ENCODE assay signal across 10 mouse cellular contexts in the genomic region with DNA sequence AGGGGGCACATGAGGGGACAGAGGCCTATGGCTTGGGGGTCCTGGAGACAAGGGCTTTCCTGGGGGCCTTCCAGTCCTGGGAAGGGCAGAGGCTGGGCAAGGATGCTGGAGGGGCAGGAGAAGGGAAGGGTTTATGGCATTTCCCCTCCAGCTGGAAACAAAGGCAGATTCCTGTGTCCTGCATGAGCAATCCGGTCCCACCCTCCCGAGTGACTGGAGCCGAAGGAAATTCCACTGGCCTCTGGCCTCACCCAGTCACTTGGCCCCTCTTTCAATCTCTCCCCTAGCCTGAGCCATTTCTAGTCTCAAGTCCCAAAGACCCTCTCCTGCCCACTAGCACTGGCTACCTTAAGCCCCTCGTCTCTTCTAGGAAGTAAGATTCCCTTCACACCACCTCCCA. TPM values are rescaled to one million over a fixed set of nuclear protein-coding genes. Genes with fewer than 3 reads are reported as not detected.
DNase-seq lines count a peak whose midpoint lies in the region; ATAC-seq and TF ChIP-seq lines count a peak whose summit lies in the region.
"Had no signal": no experiment of that assay in that cellular context is flagged by ENCODE, and none has a peak within 500 bp of the region (broad histone marks: within the 10 kb centered on the region; RNA-seq: fewer than 3 reads in every experiment).

No protein-coding gene starts in this region.

- no peaks in the 10 kb centered on the region for H3K27me3 ChIP-seq in stomach, embryonic 16.5 days (ENCODE audit: control insufficient read depth, insufficient read depth, low read length)
- H3K27me3 ChIP-seq in midbrain, postnatal 0 days (ENCODE audit: insufficient read depth, low read length), result peaks cover 4% of the 10 kb centered on the region

- ATAC-seq in stomach, embryonic 16.5 days (ENCODE audit: insufficient read depth, low FRiP score), result no peak
- ATAC-seq in frontal cortex, adult (ENCODE audit: low TSS enrichment), result no peak
- no peak for ATAC-seq in midbrain, postnatal 0 days (ENCODE audit: low FRiP score)

- DNase-seq in left cerebral cortex, adult 2 months (ENCODE audit: extremely low spot score in 1 of 2, low spot score in 2 of 2), result no peak
- DNase-seq in left cerebral cortex, postnatal 10 days (ENCODE audit: extremely low spot score in 1 of 2, low spot score in 2 of 2), result no peak
- peak; percentile 46 to 59 for DNase-seq in heart, postnatal 14 days
- peak; percentile 55 to 66 for DNase-seq in kidney, postnatal 36 days
- no peak for DNase-seq in midbrain, postnatal 0 days (ENCODE audit: low spot score)
- DNase-seq: layer of hippocampus, adult 9-11 months had no signal

- no peaks in the 10 kb centered on the region for H3K36me3 ChIP-seq in stomach, embryonic 16.5 days (ENCODE audit: control insufficient read depth, insufficient read depth, low read length)
- H3K36me3 ChIP-seq in midbrain, postnatal 0 days (ENCODE audit: insufficient read depth, low read length), result no peaks in the 10 kb centered on the region

- TF ChIP-seq CTCF in left cerebral cortex, adult 2 months (IDR thresholded peaks at IDR 0.05), result no peak
- no peak for TF ChIP-seq CTCF in midbrain, postnatal 0 days (IDR thresholded peaks at IDR 0.05)

- peaks cover 28% of the 10 kb centered on the region for H3K4me1 ChIP-seq in stomach, embryonic 16.5 days (ENCODE audit: control insufficient read depth, insufficient read depth, low read length)
- H3K4me1 ChIP-seq in midbrain, postnatal 0 days (ENCODE audit: insufficient read depth, low read length), result no peaks in the 10 kb centered on the region

- H3K9me3 ChIP-seq in stomach, embryonic 16.5 days (replicated peaks; ENCODE audit: control insufficient read depth, low read length), result no peaks in the 10 kb centered on the region
- H3K9me3 ChIP-seq in midbrain, postnatal 0 days (ENCODE audit: low read length), result no peaks in the 10 kb centered on the region

- no peak overlapping the region for H3K4me3 ChIP-seq in left cerebral cortex, adult 2 months
- H3K4me3 ChIP-seq in stomach, embryonic 16.5 days (replicated peaks; ENCODE audit: low read length), result no peak overlapping the region
- no peak overlapping the region for H3K4me3 ChIP-seq in midbrain, postnatal 0 days (ENCODE audit: low read depth, low read length)

- H3K9ac ChIP-seq in stomach, embryonic 16.5 days (ENCODE audit: low read length), result no peak overlapping the region
- no peak overlapping the region for H3K9ac ChIP-seq in midbrain, postnatal 0 days (replicated peaks; ENCODE audit: low read length, poor library complexity, severe bottlenecking)

- 49% methylated on average over 4 of the region's 4 CpGs for WGBS in stomach, embryonic 16.5 days
- 41% methylated on average over 4 of the region's 4 CpGs for WGBS in midbrain, postnatal 0 days

- peak overlapping the region; percentile 48; the same call in 1 of the 2 replicates for H3K27ac ChIP-seq in left cerebral cortex, adult 2 months
- H3K27ac ChIP-seq in stomach, embryonic 16.5 days (ENCODE audit: low read length), result peak overlapping the region; percentile 41; the same call in 1 of the 2 replicates
- no peak overlapping the region for H3K27ac ChIP-seq in midbrain, postnatal 0 days (ENCODE audit: low read depth, low read length)

- H3K4me2 ChIP-seq in stomach, embryonic 16.5 days (ENCODE audit: low read depth, low read length), result no peak overlapping the region
- no peak overlapping the region for H3K4me2 ChIP-seq in midbrain, postnatal 0 days (ENCODE audit: low read depth, low read length, poor library complexity, severe bottlenecking)
- H3K4me2 ChIP-seq: liver, embryonic 11.5 days had no signal

- intact Hi-C loops in left cerebral cortex, adult 2 months (cut with DNase I), result no loop called here
- intact Hi-C loops in left cerebral cortex, postnatal 10 days (cut with DNase I), result no loop called here
- intact Hi-C loops in heart, postnatal 14 days (cut with DNase I), result no loop called here

RNA-seq across cellular contexts. Expression of a gene that starts 5.1 kb away (rescaled TPM):
- 10 to 100 TPM; 13.8 to 15.1 TPM for total RNA-seq in left cerebral cortex, adult 2 months (2021)
- total RNA-seq in left cerebral cortex, postnatal 10 days (2021), result 10 to 100 TPM; 13.1 TPM
- total RNA-seq in heart, postnatal 14 days (2021), result 10 to 100 TPM; 28.5 to 31.5 TPM
- polyA plus RNA-seq in stomach, embryonic 16.5 days (2015; fragmentation: Nextera tagmentation; extraction: Ambion mirVana), result 34.9 and 39.3 TPM in 2 replicates
- 8.4 and 11.2 TPM in 2 replicates for total RNA-seq in midbrain, postnatal 0 days (2014; rRNA removed)
- polyA plus RNA-seq in midbrain, postnatal 0 days (2015; fragmentation: Nextera tagmentation; extraction: Ambion mirVana), result 6.1 and 6.7 TPM in 2 replicates

RNA-seq across cellular contexts. Expression of a gene that starts 7.6 kb away (rescaled TPM):
- total RNA-seq in left cerebral cortex, adult 2 months (2021), result not detected
- not detected for total RNA-seq in left cerebral cortex, postnatal 10 days (2021)
- total RNA-seq in heart, postnatal 14 days (2021), result not detected
- polyA plus RNA-seq in stomach, embryonic 16.5 days (2015; fragmentation: Nextera tagmentation; extraction: Ambion mirVana), result not detected in 2 replicates
- not detected in 2 replicates for total RNA-seq in midbrain, postnatal 0 days (2014; rRNA removed)
- polyA plus RNA-seq in midbrain, postnatal 0 days (2015; fragmentation: Nextera tagmentation; extraction: Ambion mirVana), result not detected in 2 replicates
- total RNA-seq: ES-E14 had no signal
- polyA plus RNA-seq: liver, embryonic 11.5 days had no signal

RNA-seq across cellular contexts. Expression of a gene that starts 44.8 kb away (rescaled TPM):
- 1 to 10 TPM; 1.2 to 1.4 TPM for total RNA-seq in left cerebral cortex, adult 2 months (2021)
- total RNA-seq in left cerebral cortex, postnatal 10 days (2021), result 1 to 10 TPM; 1.0 to 1.1 TPM
- total RNA-seq in heart, postnatal 14 days (2021), result 1 to 10 TPM; 2.3 to 2.8 TPM
- 0.05 and 0.10 TPM in 2 replicates for polyA plus RNA-seq in stomach, embryonic 16.5 days (2015; fragmentation: Nextera tagmentation; extraction: Ambion mirVana)
- 1.0 and 3.4 TPM in 2 replicates for total RNA-seq in midbrain, postnatal 0 days (2014; rRNA removed)
- polyA plus RNA-seq in midbrain, postnatal 0 days (2015; fragmentation: Nextera tagmentation; extraction: Ambion mirVana), result 0.04 and 0.05 TPM in 2 replicates

RNA-seq across cellular contexts. Expression of a gene that starts 50.7 kb away (rescaled TPM):
- 100 to 1,000 TPM; 102 to 114 TPM for total RNA-seq in left cerebral cortex, adult 2 months (2021)
- total RNA-seq in left cerebral cortex, postnatal 10 days (2021), result 100 to 1,000 TPM; 110 to 113 TPM
- total RNA-seq in heart, postnatal 14 days (2021), result 10 to 100 TPM; 14.5 to 14.7 TPM
- 11.6 and 12.1 TPM in 2 replicates for polyA plus RNA-seq in stomach, embryonic 16.5 days (2015; fragmentation: Nextera tagmentation; extraction: Ambion mirVana)
- 77.8 and 86.8 TPM in 2 replicates for total RNA-seq in midbrain, postnatal 0 days (2014; rRNA removed)
- 15.2 and 15.8 TPM in 2 replicates for polyA plus RNA-seq in midbrain, postnatal 0 days (2015; fragmentation: Nextera tagmentation; extraction: Ambion mirVana)

Comparison
In these comparisons a context has a peak if more than half of its experiments do, and no peak if none do; other contexts are left out.
1. DNase-seq: peak in heart, postnatal 14 days (2 of 2) and kidney, postnatal 36 days (2 of 2); none in left cerebral cortex, adult 2 months (0 of 2), left cerebral cortex, postnatal 10 days (0 of 2) and midbrain, postnatal 0 days (single experiment).